Mouse (Mus musculus) mature B cell (primary cell): ENCODE measurements around the gene 4921536K21Rik.

Experiments
- in situ Hi-C: fragments of 300-500 bp; cut with MboI; formaldehyde crosslinking; loops from 2 replicates; pipeline ENCODE4 v1.14.3; 2019

4921536K21Rik gene

DNA sequence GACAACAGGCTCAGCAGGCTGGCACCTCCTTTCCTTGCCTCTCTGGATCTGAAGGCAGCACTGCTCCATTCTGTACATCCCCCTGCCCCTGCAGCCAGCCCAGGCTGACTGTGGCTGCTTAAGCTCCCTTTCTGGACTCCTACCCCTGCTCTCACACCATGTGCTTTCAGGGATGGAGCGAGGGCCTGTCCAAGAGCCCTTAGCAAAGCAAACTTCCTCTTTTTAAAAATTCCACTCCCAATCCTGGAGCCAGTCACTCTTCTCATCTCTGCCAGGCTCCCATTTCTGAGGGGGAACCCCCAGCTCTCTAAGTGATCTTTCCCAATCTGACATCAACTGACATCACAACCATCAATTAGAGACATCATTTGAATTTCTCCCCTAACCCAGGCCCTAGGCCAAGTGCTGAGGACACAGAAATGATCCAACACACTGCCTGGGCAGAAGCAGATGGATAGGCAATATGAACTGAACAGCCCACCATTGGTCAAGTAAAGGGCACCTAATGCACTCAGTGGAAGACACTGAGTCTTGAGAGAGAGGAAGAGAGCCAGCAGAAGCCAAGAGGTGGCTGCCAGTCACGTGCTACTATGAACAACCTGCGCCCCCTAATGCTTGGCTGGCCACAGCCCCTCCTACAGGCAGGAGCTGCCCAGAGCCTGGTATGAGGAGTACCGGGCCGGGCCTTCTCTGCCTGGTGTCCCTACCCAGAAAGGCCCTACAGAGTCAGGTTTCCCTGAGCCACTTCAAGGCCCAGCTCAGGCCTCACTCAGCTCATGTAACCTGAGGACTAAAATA is 15.8 kb upstream of the 4921536K21Rik start:
- in situ Hi-C loops, result no loop called here

- in situ Hi-C loops, result no loop called here
Observed at GRCm38 (mm10) chr11:3909236-3909635, 14.3 kb upstream of the 4921536K21Rik start.

- in situ Hi-C loops, result no loop called here
Observed at GRCm38 (mm10) chr11:3905446-3905845, 10.5 kb upstream of the 4921536K21Rik start.

- in situ Hi-C loops, result no loop called here
Observed at GRCm38 (mm10) chr11:3904673-3905072, 9.8 kb upstream of the 4921536K21Rik start.

DNA sequence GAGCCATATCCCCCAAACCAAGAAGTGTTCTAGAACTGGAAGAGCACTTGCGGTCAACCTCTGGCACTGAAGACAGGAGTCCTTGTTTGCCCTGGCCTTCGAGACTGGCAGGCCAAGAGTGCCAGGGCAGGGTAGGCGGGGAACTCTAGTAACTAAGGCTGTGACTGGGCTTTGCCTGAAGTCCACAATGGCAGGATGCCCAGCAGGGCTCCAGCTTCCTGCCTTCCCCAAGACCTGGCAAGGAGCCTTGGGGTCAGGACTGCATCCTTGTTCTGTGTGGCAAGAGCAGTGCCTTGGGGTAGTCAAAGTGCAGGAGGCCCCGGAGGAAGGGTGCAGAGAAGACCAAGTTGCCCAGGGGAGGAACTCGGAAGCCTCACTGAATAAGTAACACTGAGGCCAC is 8.1 kb upstream of the 4921536K21Rik start:
- in situ Hi-C loops, result no loop called here

DNA sequence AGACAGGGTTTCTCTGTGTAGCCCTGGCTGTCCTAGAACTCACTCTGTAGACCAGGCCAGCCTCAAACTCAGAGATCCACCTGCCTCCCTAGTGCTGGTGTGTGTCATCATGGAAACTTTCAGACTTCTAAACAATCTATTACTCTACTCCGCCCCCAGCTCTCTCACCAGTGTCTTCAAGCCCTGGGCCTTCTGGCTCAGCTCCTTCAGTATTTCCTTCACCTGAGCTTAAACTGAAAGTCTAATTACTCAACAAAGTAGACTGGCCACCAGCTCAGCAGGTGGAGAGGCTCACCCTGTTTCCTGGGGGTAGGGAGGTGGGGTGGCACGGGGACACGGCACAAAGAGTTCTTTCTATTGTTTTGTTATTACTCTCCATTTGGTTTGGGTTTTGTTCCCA is 7.6 kb upstream of the 4921536K21Rik start:
- in situ Hi-C loops, result no loop called here

DNA sequence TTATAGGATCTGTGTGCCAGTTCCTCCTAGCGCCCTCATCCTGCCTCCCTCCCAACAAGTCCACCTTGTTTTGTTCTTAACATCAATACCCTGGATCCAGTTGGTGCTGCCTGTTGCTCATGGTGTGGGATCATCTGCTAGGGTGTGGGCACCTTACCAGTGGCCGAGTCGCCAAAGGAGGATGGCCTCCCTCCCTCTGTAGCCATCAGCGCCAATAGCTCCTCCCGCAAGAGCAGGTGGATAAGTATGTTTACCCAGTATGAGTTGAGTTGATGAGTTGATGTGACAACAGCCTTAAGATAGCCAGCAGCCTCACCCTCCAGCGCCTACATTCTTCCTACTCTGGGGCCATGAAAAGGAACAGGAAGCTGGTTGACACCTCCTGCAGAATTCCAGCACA is 5.4 kb upstream of the 4921536K21Rik start:
- in situ Hi-C loops, result no loop called here

- in situ Hi-C loops, result no loop called here
Observed at GRCm38 (mm10) chr11:3895933-3896332, 1.0 kb upstream of the 4921536K21Rik start.

DNA sequence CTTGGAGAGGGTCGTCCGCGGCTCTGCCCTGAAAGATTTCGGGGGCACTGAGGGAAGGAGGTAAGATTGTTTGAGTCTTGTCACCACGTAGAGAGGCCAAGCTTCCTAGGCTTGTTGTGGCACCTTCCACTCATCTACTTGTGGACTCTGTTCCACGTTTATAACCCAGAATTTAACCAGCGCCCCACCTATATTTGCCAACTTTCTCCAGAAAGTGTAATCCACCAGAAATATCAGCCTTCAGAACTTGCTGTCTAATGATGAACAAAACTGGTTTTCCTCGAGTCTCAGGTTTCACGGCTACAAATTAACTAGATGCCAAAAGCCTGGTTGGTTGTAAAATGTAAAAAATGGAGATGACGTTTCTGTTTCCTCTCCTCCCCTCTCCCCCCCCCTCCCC is 560 bp upstream of the 4921536K21Rik start:
- in situ Hi-C loops, result no loop called here

DNA sequence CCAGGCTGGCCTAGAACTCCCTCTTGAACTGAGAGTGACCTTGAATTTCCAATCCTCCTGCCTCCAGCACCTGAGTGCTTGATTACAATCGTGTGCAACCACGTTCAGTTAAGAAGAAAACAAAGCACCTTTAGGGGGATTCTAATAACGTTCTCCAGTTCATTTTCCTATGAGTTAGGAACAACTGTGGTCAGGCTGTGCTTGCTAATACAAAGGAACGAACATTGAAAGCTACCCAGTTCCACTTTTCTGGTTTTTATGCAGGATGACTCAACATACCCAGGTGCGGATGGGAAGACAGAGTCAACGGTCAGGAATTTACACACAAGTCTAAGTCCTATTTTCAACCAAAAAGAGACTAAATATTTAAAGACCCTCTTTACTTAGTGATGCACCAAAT is 928 bp downstream of the 4921536K21Rik start:
- in situ Hi-C loops, result no loop called here

DNA sequence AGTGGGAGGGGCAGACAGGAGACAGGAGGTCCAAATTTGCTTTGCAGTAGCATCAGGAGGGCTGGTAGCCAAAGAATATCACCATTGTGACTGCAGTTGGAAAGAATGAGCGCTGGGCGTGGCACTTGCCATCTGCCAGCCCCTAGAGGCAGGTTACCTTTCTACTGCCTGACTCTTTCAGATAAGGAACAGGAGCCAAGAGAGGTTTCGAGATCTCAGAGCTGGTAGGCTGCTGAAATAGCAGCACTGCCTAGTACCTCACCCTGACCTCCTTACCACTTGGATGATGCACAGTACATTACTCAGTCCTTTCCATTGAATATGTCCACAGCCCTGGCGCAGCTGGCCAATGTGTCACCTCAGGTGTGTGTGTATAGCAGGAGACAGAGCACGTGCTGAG is 7.6 kb downstream of the 4921536K21Rik start:
- in situ Hi-C loops, result no loop called here

GRCm38 (mm10) chr11:3883711-3884110 is 11.2 kb downstream of the 4921536K21Rik start:
- in situ Hi-C loops, result no loop called here

DNA sequence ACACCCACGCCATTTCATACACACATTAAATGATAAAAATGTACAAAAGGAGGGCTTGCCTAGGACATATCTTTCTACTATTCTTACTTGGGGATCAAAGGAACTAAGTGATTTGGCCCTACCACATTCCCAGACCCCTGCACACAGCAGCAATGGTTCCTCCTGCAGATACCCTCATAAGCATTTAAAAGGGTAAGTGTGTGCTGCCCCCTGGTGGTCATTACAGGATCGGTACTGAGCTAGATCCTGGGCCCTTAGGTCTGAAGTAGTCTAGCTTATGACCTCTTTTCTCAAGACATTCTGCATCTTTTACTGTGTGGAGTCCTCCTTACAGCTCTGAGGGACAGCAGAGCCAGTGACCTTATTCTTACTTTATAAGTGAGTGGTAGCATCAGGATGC is 15.1 kb downstream of the 4921536K21Rik start:
- in situ Hi-C loops, result no loop called here

DNA sequence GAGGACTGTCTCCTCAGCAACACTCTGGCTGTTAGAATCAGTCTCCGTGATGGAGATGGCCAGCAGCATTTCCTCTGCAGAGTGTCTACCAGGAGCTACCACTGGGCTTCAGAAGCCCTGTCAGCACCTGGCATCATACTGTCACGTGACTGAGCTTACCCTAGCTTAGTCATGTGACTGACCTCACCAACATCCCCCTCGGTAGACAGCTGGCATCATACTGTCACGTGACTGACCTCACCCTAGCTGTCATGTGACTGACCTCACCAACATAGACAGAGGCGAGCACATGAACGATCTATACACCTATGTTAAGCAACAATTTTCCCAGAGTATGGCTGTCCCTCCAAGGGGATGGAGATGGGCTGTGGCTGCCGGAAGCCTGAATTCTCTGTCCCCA is 16.2 kb downstream of the 4921536K21Rik start:
- in situ Hi-C loops, result no loop called here

GRCm38 (mm10) chr11:3876419-3876818 is 18.5 kb downstream of the 4921536K21Rik start:
- in situ Hi-C loops, result no loop called here

- in situ Hi-C loops, result no loop called here
Observed at GRCm38 (mm10) chr11:3864343-3864742, 30.6 kb downstream of the 4921536K21Rik start.

DNA sequence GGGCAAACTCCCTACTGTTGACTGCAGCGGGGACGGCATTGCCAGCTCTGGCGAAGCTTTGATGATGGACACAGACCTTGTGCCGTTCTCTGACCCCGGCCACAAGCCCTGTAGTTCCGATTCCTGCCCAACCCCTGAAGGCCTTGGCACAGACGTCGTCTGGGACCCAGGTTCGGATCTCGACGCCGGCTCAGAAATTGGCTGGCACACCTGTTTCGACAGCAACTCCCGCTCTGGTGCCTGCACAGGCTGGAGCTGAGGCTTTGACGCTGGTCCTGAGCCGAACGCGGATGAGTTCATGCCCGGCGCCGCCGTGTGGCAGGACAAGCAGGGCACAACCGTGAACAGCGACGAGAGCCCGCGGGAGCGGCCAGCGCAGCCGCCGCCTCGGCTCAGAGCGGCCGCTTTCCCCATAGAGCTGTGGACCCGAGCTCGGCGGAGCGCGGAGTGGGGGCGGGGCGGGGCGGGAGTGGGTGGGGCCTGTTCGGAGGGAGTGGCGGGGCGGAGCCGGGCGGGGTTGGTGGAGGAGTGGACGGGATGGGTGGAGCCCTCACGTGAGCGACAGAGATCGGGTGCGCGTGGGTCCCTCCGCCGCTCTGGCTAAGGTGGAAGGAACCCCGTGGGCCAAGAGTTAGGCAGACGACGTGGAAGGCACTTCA is 31.3 kb downstream of the 4921536K21Rik start, which contains the start of gene Osbp2:
Gene Osbp2 (minus strand): TSS at position 450 of the 659 bp plus-strand sequence.
- in situ Hi-C loops, result no loop called here

GRCm38 (mm10) chr11:3862661-3863453 is 32.0 kb downstream of the 4921536K21Rik start:
- in situ Hi-C loops, result no loop called here

- in situ Hi-C loops, result no loop called here
Observed at GRCm38 (mm10) chr11:3860361-3860760, 34.5 kb downstream of the 4921536K21Rik start.

DNA sequence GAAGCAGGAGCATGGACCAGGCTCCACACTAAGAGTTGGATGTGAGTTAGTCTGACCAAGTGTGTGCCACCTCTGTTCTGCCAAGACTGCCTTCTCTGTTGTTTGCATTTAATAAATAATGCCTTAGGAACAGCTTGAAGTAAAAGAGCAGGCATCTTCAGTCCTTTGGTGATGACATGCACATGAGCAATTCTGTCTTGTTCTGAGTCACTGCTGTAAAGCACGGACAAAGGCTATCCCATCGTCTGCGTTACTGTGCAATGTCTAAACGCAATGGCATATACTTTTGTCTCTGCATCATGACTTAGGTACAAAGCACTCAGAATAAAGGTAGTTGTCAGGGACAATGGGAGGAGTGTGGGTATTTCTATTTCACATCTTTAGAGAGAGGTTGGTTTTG is 35.1 kb downstream of the 4921536K21Rik start:
- in situ Hi-C loops, result no loop called here

DNA sequence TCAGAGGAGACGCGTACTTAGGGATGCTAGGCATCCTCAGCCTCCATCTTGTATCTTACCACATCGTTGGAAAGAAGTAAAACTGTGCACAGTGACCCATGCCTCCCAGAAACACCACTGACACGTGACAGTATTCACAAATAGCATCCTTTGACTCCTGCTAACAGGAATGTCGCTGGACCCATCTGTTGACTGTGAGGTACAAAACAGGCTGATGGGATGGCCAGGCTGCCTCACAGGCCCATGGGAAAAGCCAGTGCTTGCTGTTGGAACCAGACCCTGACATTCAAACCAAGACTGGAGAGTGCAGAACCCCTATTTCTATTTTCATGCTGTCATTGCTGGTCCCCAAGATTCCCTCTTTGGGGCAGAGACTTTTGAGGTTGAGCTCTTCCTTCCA is 37.0 kb downstream of the 4921536K21Rik start:
- in situ Hi-C loops, result no loop called here

- in situ Hi-C loops, result no loop called here
Observed at GRCm38 (mm10) chr11:3855846-3856245, 39.1 kb downstream of the 4921536K21Rik start.

GRCm38 (mm10) chr11:3854156-3854555 is 40.7 kb downstream of the 4921536K21Rik start:
- in situ Hi-C loops, result no loop called here
